Mouse (Mus musculus) liver, embryonic 14.5 days (tissue): Measurements from ENCODE around the gene Kif26b.

Experiments used
- CTCF ChIP-seq: IDR thresholded peaks from 2 replicates; pipeline ENCODE4 v1.5.1; 2016; ENCODE audit warnings: antibody characterized with exemption, low read depth, control low read depth
- EP300 ChIP-seq: IDR thresholded peaks from 2 replicates; pipeline ENCODE4 v1.6.1; 2016; ENCODE audit warnings: antibody characterized with exemption, low read depth

DNA sequence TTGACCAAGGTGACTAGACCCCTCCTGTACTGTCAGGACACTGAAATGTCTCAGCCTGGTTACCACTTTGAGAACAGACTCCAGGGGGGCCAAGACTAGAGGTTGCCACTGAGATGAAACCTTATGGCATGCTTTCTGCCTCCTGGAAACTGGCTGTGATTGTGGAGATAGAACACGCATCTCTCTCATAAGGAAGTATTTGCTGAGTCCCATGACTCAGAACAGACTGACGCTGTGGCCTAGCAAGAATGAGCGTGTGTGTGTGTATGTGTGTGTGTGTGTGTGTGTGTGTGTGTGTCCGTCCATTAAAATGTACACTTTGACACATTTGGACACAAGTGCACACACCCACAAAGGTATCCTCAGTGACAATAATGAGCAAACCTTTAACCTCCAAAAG is 140.0 kb downstream of the Kif26b start:
- TF ChIP-seq CTCF (no peak), EP300 (no peak)
